Mouse (Mus musculus): ENCODE data around the gene Nkx1-2. TPM values are rescaled to one million over a fixed set of nuclear protein-coding genes. Genes with fewer than 3 reads are reported as not detected.
A peak's percentile ranks its signal among the peaks of the same experiment; 100 is the strongest.

Gene Nkx1-2
- polyA plus RNA-seq, 1 experiment from 2014 or later: 0.24 TPM

- H3K4me3 ChIP-seq (ENCODE audit: low read length): peak within 1 kb of the TSS; percentile 88
- peak within 1 kb of the TSS; percentile 80 for H3K4me2 ChIP-seq (ENCODE audit: low read length)
- no peaks in the 10 kb centered on the region for H3K36me3 ChIP-seq (ENCODE audit: control insufficient read depth, insufficient read depth, low read length)
- H3K27ac ChIP-seq (ENCODE audit: low read depth, low read length): peak within 1 kb of the TSS; percentile 92
- under 1% methylated on average over 44 of the region's 49 CpGs for WGBS
- no peaks in the 10 kb centered on the region for H3K27me3 ChIP-seq (replicated peaks; ENCODE audit: control insufficient read depth, insufficient read depth, low read length)
- peak; percentile 97 for ATAC-seq
- H3K9me3 ChIP-seq (ENCODE audit: control insufficient read depth, low read length): no peaks in the 10 kb centered on the region
- peaks cover 7% of the 10 kb centered on the region for H3K4me1 ChIP-seq (ENCODE audit: control insufficient read depth, insufficient read depth, low read depth, low read length)
- peak within 1 kb of the TSS; percentile 77 for H3K9ac ChIP-seq (ENCODE audit: low read depth, low read length)
These were observed 23.3 kb downstream of the Nkx1-2 start, which contains the start of gene Oat for GRCm38 (mm10) chr7:132576116-132576650. Gene Oat, minus strand, starts transcription at chr7:132576398.

- no peaks in the 10 kb centered on the region for H3K27me3 ChIP-seq (replicated peaks; ENCODE audit: control insufficient read depth, insufficient read depth, low read length)
- peak; percentile 89 for ATAC-seq
- peak overlapping the region; percentile 80 for H3K4me2 ChIP-seq (ENCODE audit: low read length)
- no peaks in the 10 kb centered on the region for H3K36me3 ChIP-seq (ENCODE audit: control insufficient read depth, insufficient read depth, low read length)
- H3K9ac ChIP-seq (ENCODE audit: low read depth, low read length): peak overlapping the region; percentile 77
- 0% methylated on average over 13 of the region's 13 CpGs for WGBS
- H3K27ac ChIP-seq (ENCODE audit: low read depth, low read length): peak overlapping the region; percentile 92
- H3K4me3 ChIP-seq (ENCODE audit: low read length): peak overlapping the region; percentile 88
- no peaks in the 10 kb centered on the region for H3K9me3 ChIP-seq (ENCODE audit: control insufficient read depth, low read length)
- H3K4me1 ChIP-seq (ENCODE audit: control insufficient read depth, insufficient read depth, low read depth, low read length): peaks cover 7% of the 10 kb centered on the region
These were observed 23.8 kb downstream of the Nkx1-2 start for GRCm38 (mm10) chr7:132575623-132576022.

GRCm38 (mm10) chr7:132574646-132575045 lies 24.8 kb downstream of the Nkx1-2 start:
- Histone ChIP-seq H3K27ac (ENCODE audit: low read depth, low read length) (no peak overlapping the region), H3K27me3 (replicated peaks; ENCODE audit: control insufficient read depth, insufficient read depth, low read length) (no peaks in the 10 kb centered on the region), H3K36me3 (ENCODE audit: control insufficient read depth, insufficient read depth, low read length) (no peaks in the 10 kb centered on the region), H3K9ac (ENCODE audit: low read depth, low read length) (no peak overlapping the region), H3K4me1 (ENCODE audit: control insufficient read depth, insufficient read depth, low read depth, low read length) (peaks cover 7% of the 10 kb centered on the region), H3K4me2 (ENCODE audit: low read length) (no peak overlapping the region), H3K4me3 (ENCODE audit: low read length) (no peak overlapping the region), H3K9me3 (ENCODE audit: control insufficient read depth, low read length) (no peaks in the 10 kb centered on the region)
- no peak for ATAC-seq
- WGBS: 89% methylated on average over 5 of the region's 5 CpGs

- H3K9ac ChIP-seq (ENCODE audit: low read depth, low read length): no peak overlapping the region
- no peaks in the 10 kb centered on the region for H3K27me3 ChIP-seq (replicated peaks; ENCODE audit: control insufficient read depth, insufficient read depth, low read length)
- no peak for ATAC-seq
- no peaks in the 10 kb centered on the region for H3K36me3 ChIP-seq (ENCODE audit: control insufficient read depth, insufficient read depth, low read length)
- H3K27ac ChIP-seq (ENCODE audit: low read depth, low read length): peak overlapping the region; percentile 55; the same call in 1 of the 2 replicates
- WGBS: 27% methylated on average over 6 of the region's 6 CpGs
- peaks cover 7% of the 10 kb centered on the region for H3K4me1 ChIP-seq (ENCODE audit: control insufficient read depth, insufficient read depth, low read depth, low read length)
- H3K4me3 ChIP-seq (ENCODE audit: low read length): no peak overlapping the region
- no peaks in the 10 kb centered on the region for H3K9me3 ChIP-seq (ENCODE audit: control insufficient read depth, low read length)
- H3K4me2 ChIP-seq (ENCODE audit: low read length): 0 out of 2 replicates have a peak overlapping the region, but pooled peaks have one; percentile 13
These were observed 26.2 kb downstream of the Nkx1-2 start for GRCm38 (mm10) chr7:132573205-132573604.

GRCm38 (mm10) chr7:132572738-132573137 lies 26.7 kb downstream of the Nkx1-2 start:
- no peak overlapping the region for H3K4me3 ChIP-seq (ENCODE audit: low read length)
- H3K9ac ChIP-seq (ENCODE audit: low read depth, low read length): no peak overlapping the region
- H3K4me1 ChIP-seq (ENCODE audit: control insufficient read depth, insufficient read depth, low read depth, low read length): peaks cover 7% of the 10 kb centered on the region
- no peaks in the 10 kb centered on the region for H3K27me3 ChIP-seq (replicated peaks; ENCODE audit: control insufficient read depth, insufficient read depth, low read length)
- H3K27ac ChIP-seq (ENCODE audit: low read depth, low read length): peak overlapping the region; percentile 52; the same call in 1 of the 2 replicates
- ATAC-seq: no peak
- H3K9me3 ChIP-seq (ENCODE audit: control insufficient read depth, low read length): no peaks in the 10 kb centered on the region
- H3K4me2 ChIP-seq (ENCODE audit: low read length): no peak overlapping the region
- H3K36me3 ChIP-seq (ENCODE audit: control insufficient read depth, insufficient read depth, low read length): no peaks in the 10 kb centered on the region
- 66% methylated on average over 3 of the region's 3 CpGs for whole genome bisulfite sequencing

- Histone ChIP-seq H3K27me3 (replicated peaks; ENCODE audit: control insufficient read depth, insufficient read depth, low read length) (no peaks in the 10 kb centered on the region), H3K36me3 (ENCODE audit: control insufficient read depth, insufficient read depth, low read length) (peaks cover 4% of the 10 kb centered on the region; the same call in 1 of the 2 replicates), H3K9me3 (ENCODE audit: control insufficient read depth, low read length) (no peaks in the 10 kb centered on the region), H3K4me3 (ENCODE audit: low read length) (no peak overlapping the region), H3K4me1 (ENCODE audit: control insufficient read depth, insufficient read depth, low read depth, low read length) (peaks cover 5% of the 10 kb centered on the region), H3K9ac (ENCODE audit: low read depth, low read length) (no peak overlapping the region), H3K27ac (ENCODE audit: low read depth, low read length) (no peak overlapping the region), H3K4me2 (ENCODE audit: low read length) (peak overlapping the region; percentile 18; the same call in 1 of the 2 replicates)
- ATAC-seq: no peak
- WGBS: 71% methylated on average over 8 of the region's 8 CpGs
These were observed 28.0 kb downstream of the Nkx1-2 start for GRCm38 (mm10) chr7:132571481-132571880.

- 0 out of 2 replicates have a peak, but pooled peaks have one; percentile 46 for ATAC-seq
- no peak overlapping the region for H3K9ac ChIP-seq (ENCODE audit: low read depth, low read length)
- 76% methylated on average over 5 of the region's 5 CpGs for WGBS
These were observed 29.4 kb downstream of the Nkx1-2 start for GRCm38 (mm10) chr7:132570071-132570470.

GRCm38 (mm10) chr7:132568817-132569216 lies 30.6 kb downstream of the Nkx1-2 start:
- Histone ChIP-seq H3K9ac (ENCODE audit: low read depth, low read length) (no peak overlapping the region), H3K9me3 (ENCODE audit: control insufficient read depth, low read length) (no peaks in the 10 kb centered on the region), H3K4me2 (ENCODE audit: low read length) (no peak overlapping the region), H3K4me3 (ENCODE audit: low read length) (no peak overlapping the region), H3K27me3 (replicated peaks; ENCODE audit: control insufficient read depth, insufficient read depth, low read length) (no peaks in the 10 kb centered on the region), H3K4me1 (ENCODE audit: control insufficient read depth, insufficient read depth, low read depth, low read length) (peaks cover 3% of the 10 kb centered on the region), H3K27ac (ENCODE audit: low read depth, low read length) (no peak overlapping the region), H3K36me3 (ENCODE audit: control insufficient read depth, insufficient read depth, low read length) (peaks cover 8% of the 10 kb centered on the region)
- 81% methylated on average over 6 of the region's 6 CpGs for WGBS
- no peak for ATAC-seq

More at GRCm38 (mm10) chr7:132570071-132570470, 29.4 kb downstream of the Nkx1-2 start:
- Histone ChIP-seq H3K4me3 (ENCODE audit: low read length) (no peak overlapping the region), H3K27ac (ENCODE audit: low read depth, low read length) (no peak overlapping the region), H3K4me2 (ENCODE audit: low read length) (no peak overlapping the region), H3K4me1 (ENCODE audit: control insufficient read depth, insufficient read depth, low read depth, low read length) (peaks cover 3% of the 10 kb centered on the region), H3K36me3 (ENCODE audit: control insufficient read depth, insufficient read depth, low read length) (peaks cover 4% of the 10 kb centered on the region; the same call in 1 of the 2 replicates), H3K27me3 (replicated peaks; ENCODE audit: control insufficient read depth, insufficient read depth, low read length) (no peaks in the 10 kb centered on the region), H3K9me3 (ENCODE audit: control insufficient read depth, low read length) (no peaks in the 10 kb centered on the region)

- 34% methylated on average over 1 of the region's 1 CpGs for WGBS
- peaks cover 14% of the 10 kb centered on the region for H3K36me3 ChIP-seq (ENCODE audit: control insufficient read depth, insufficient read depth, low read length)
These were observed 33.6 kb downstream of the Nkx1-2 start for GRCm38 (mm10) chr7:132565831-132566230.

More at GRCm38 (mm10) chr7:132565831-132566230, 33.6 kb downstream of the Nkx1-2 start:
- H3K4me1 ChIP-seq (ENCODE audit: control insufficient read depth, insufficient read depth, low read depth, low read length): no peaks in the 10 kb centered on the region; the same call in 1 of the 2 replicates
- no peak overlapping the region for H3K9ac ChIP-seq (ENCODE audit: low read depth, low read length)
- no peak overlapping the region for H3K27ac ChIP-seq (ENCODE audit: low read depth, low read length)
- no peak overlapping the region for H3K4me3 ChIP-seq (ENCODE audit: low read length)
- no peaks in the 10 kb centered on the region for H3K9me3 ChIP-seq (ENCODE audit: control insufficient read depth, low read length)
- H3K4me2 ChIP-seq (ENCODE audit: low read length): no peak overlapping the region
- ATAC-seq: no peak
- no peaks in the 10 kb centered on the region for H3K27me3 ChIP-seq (replicated peaks; ENCODE audit: control insufficient read depth, insufficient read depth, low read length)

All from hindbrain, embryonic 16.5 days (tissue).